Mouse (Mus musculus) ES-E14 (cell line): ENCODE measurements at regions not wholly inside any gene's neighbourhood (a gene's known extent, or its start where the extent isn't known, plus 50 kb on each side); places are given as distances from the start of the nearest gene placed in this dataset.

Source experiments
- DNase-seq: peaks from one replicate; pipeline ENCODE4 v3.0.0-alpha.2; 2013; ENCODE audit warnings: low read depth, low spot score
- H3K27ac ChIP-seq: 2 replicates; pipeline ENCODE4 v1.5.1; 2012; ENCODE audit warnings: low read depth, mild to moderate bottlenecking, low read length, moderate library complexity, mixed read lengths; ENCODE audit not compliant: poor library complexity, insufficient read depth, severe bottlenecking
- H3K36me3 ChIP-seq: 2 replicates; pipeline ENCODE4 v1.6.1; 2012; ENCODE audit warnings: mild to moderate bottlenecking, low read length, moderate library complexity, mixed read lengths; ENCODE audit not compliant: control insufficient read depth, poor library complexity, insufficient read depth, severe bottlenecking
- H3K4me1 ChIP-seq, 2 experiments: fragments of 150-350 bp in 1 of 2; sonication (generic) in 1 of 2; 2 replicates each; pipeline ENCODE4 v1.6.1; 2012; ENCODE audit warnings: low read length in 2 of 2, mild to moderate bottlenecking in 1 of 2, mixed read lengths in 1 of 2; ENCODE audit not compliant: control insufficient read depth in 2 of 2, insufficient read depth in 2 of 2, poor library complexity in 1 of 2
- H3K4me3 ChIP-seq, 2 experiments: fragments of 150-350 bp in 1 of 2; sonication (generic) in 1 of 2; 2 replicates each; pipeline ENCODE4 v1.5.1; 2012; ENCODE audit warnings: low read length in 2 of 2, low read depth in 1 of 2, mild to moderate bottlenecking in 1 of 2, mixed read lengths in 1 of 2; ENCODE audit not compliant: insufficient read depth in 1 of 2, poor library complexity in 1 of 2, severe bottlenecking in 1 of 2
- H3K9ac ChIP-seq: 2 replicates; pipeline ENCODE4 v1.6.1; 2012; ENCODE audit warnings: low read depth, mild to moderate bottlenecking, low read length, mixed read lengths; ENCODE audit not compliant: poor library complexity, insufficient read depth, severe bottlenecking
- H3K9me3 ChIP-seq: fragments of 150-350 bp; sonication (generic); 2 replicates; pipeline ENCODE4 v1.6.1; 2012; ENCODE audit warnings: low read depth, mild to moderate bottlenecking, low read length; ENCODE audit not compliant: control insufficient read depth, insufficient read depth
- CHD2 ChIP-seq: IDR thresholded peaks from 2 replicates; pipeline ENCODE4 v1.6.1; 2014; ENCODE audit warnings: mild to moderate bottlenecking, low read depth, low read length, inconsistent platforms
- HCFC1 ChIP-seq: IDR thresholded peaks from 2 replicates; pipeline ENCODE4 v1.6.1; 2012; ENCODE audit warnings: low read length, inconsistent platforms, borderline replicate concordance; ENCODE audit not compliant: insufficient read depth
- MAFK ChIP-seq: IDR thresholded peaks from 2 replicates; pipeline ENCODE4 v1.6.1; 2014; ENCODE audit warnings: mild to moderate bottlenecking, low read depth, low read length, inconsistent platforms; ENCODE audit not compliant: insufficient read depth
- ZC3H11A ChIP-seq: IDR thresholded peaks from 2 replicates; pipeline ENCODE4 v1.6.1; 2012; ENCODE audit warnings: low read depth, mild to moderate bottlenecking, inconsistent platforms, low read length, borderline replicate concordance
- ZNF384 ChIP-seq: IDR thresholded peaks from 2 replicates; pipeline ENCODE4 v1.6.1; 2012; ENCODE audit warnings: low read depth, low read length, inconsistent platforms
- in situ Hi-C, 2 experiments: fragments of 600-800 bp; cut with MboI; formaldehyde crosslinking; loops; one replicate each; pipeline ENCODE4 v1.15.1; 2025; ENCODE audit warnings: low sequenced_read_pairs in 2 of 2, inconsistent platforms in 1 of 2; ENCODE audit not compliant: unreplicated experiment in 2 of 2

- in situ Hi-C loops: no loop called here
- no peak for DNase-seq
- H3K27ac ChIP-seq: no peak overlapping the region
These were observed 1210.5 kb downstream of the Defb40 start for GRCm38 (mm10) chr8:17767441-17768007.

GRCm38 (mm10) chr8:17724672-17725071 is 1253.4 kb downstream of the Defb40 start:
- Histone ChIP-seq H3K36me3 (no peaks in the 10 kb centered on the region), H3K27ac (no peak overlapping the region), H3K9ac (no peak overlapping the region), H3K4me3 (no peak overlapping the region), H3K9me3 (no peaks in the 10 kb centered on the region), H3K4me1 (no peaks in the 10 kb centered on the region)
- TF ChIP-seq ZNF384: no peak
- TF ChIP-seq HCFC1: no peak
- TF ChIP-seq ZC3H11A: no peak
- TF ChIP-seq MAFK: no peak
- no peak for TF ChIP-seq CHD2
- in situ Hi-C loops: no loop called here
- DNase-seq: no peak

More at GRCm38 (mm10) chr8:17767441-17768007, 1210.5 kb downstream of the Defb40 start:
- H3K9me3 ChIP-seq: no peaks in the 10 kb centered on the region
- no peak overlapping the region for H3K4me3 ChIP-seq
- H3K9ac ChIP-seq: no peak overlapping the region
- no peaks in the 10 kb centered on the region for H3K4me1 ChIP-seq
- TF ChIP-seq ZC3H11A (no peak), CHD2 (no peak), MAFK (no peak), ZNF384 (no peak)
- H3K36me3 ChIP-seq: no peaks in the 10 kb centered on the region

- in situ Hi-C loops: no loop called here
- TF ChIP-seq HCFC1 (no peak), CHD2 (no peak), ZNF384 (no peak), ZC3H11A (no peak), MAFK (no peak)
- Histone ChIP-seq H3K9me3 (no peaks in the 10 kb centered on the region), H3K27ac (no peak overlapping the region), H3K4me1 (no peaks in the 10 kb centered on the region), H3K36me3 (no peaks in the 10 kb centered on the region), H3K9ac (no peak overlapping the region), H3K4me3 (no peak overlapping the region)
- no peak for DNase-seq
These were observed 1268.9 kb downstream of the Defb40 start for GRCm38 (mm10) chr8:17709162-17709561.

GRCm38 (mm10) chr8:17708409-17708808 is 1269.6 kb downstream of the Defb40 start:
- no peaks in the 10 kb centered on the region for H3K36me3 ChIP-seq
- H3K9me3 ChIP-seq: no peaks in the 10 kb centered on the region
- TF ChIP-seq HCFC1 (no peak), ZC3H11A (no peak), ZNF384 (no peak), MAFK (no peak), CHD2 (no peak)
- in situ Hi-C loops: no loop called here
- H3K4me1 ChIP-seq: no peaks in the 10 kb centered on the region
- no peak for DNase-seq
- no peak overlapping the region for H3K9ac ChIP-seq
- no peak overlapping the region for H3K27ac ChIP-seq
- H3K4me3 ChIP-seq: no peak overlapping the region

GRCm38 (mm10) chr8:17704289-17704688 is 1273.8 kb downstream of the Defb40 start:
- Histone ChIP-seq H3K36me3 (no peaks in the 10 kb centered on the region), H3K9me3 (no peaks in the 10 kb centered on the region), H3K27ac (no peak overlapping the region), H3K9ac (no peak overlapping the region), H3K4me3 (no peak overlapping the region), H3K4me1 (no peaks in the 10 kb centered on the region)
- no peak for DNase-seq
- in situ Hi-C loops: no loop called here
- no peak for TF ChIP-seq CHD2
- TF ChIP-seq MAFK: no peak
- no peak for TF ChIP-seq HCFC1
- TF ChIP-seq ZC3H11A: no peak
- TF ChIP-seq ZNF384: no peak
